Mouse (Mus musculus) spleen, adult 2 months (tissue): ENCODE measurements at regions not wholly inside any gene's neighbourhood (a gene's known extent, or its start where the extent isn't known, plus 50 kb on each side); places are given as distances from the start of the nearest gene placed in this dataset.

ENCODE experiments used
- DNase-seq, 2 experiments: peaks; one replicate each; pipeline versions ENCODE4 v3.0.0 to v3.0.0-alpha.2; 2012 to 2021; ENCODE audit warnings: low spot score in 2 of 2, low read depth in 1 of 2
- H3K27ac ChIP-seq: fragments of 200-500 bp; 2 replicates; pipeline ENCODE4 v1.5.1; 2012; ENCODE audit warnings: low read length, inconsistent platforms; ENCODE audit not compliant: insufficient read depth
- H3K27me3 ChIP-seq: fragments of 200-500 bp; 2 replicates; pipeline ENCODE4 v1.6.1; 2012; ENCODE audit warnings: mild to moderate bottlenecking, moderate library complexity, low read length, inconsistent platforms; ENCODE audit not compliant: control insufficient read depth, insufficient read depth
- H3K36me3 ChIP-seq: fragments of 200-500 bp; 2 replicates; pipeline ENCODE4 v1.6.1; 2012; ENCODE audit warnings: mild to moderate bottlenecking, low read length, inconsistent platforms; ENCODE audit not compliant: control insufficient read depth, insufficient read depth
- H3K4me1 ChIP-seq: fragments of 200-500 bp; 2 replicates; pipeline ENCODE4 v1.6.1; 2011; ENCODE audit warnings: inconsistent platforms; ENCODE audit not compliant: control insufficient read depth, insufficient read depth, insufficient read length
- H3K4me3 ChIP-seq: fragments of 200-500 bp; 2 replicates; pipeline ENCODE4 v1.5.1; 2011; ENCODE audit warnings: mild to moderate bottlenecking, inconsistent platforms; ENCODE audit not compliant: insufficient read depth, insufficient read length; ENCODE audit errors: extremely low read depth
- CTCF ChIP-seq: fragments of 200-500 bp; IDR thresholded peaks from 2 replicates; pipeline ENCODE4 v1.5.1; 2011; ENCODE audit warnings: mild to moderate bottlenecking, inconsistent platforms; ENCODE audit not compliant: insufficient read depth, insufficient read length, insufficient replicate concordance; ENCODE audit errors: extremely low read depth
- POLR2A ChIP-seq: fragments of 200-500 bp; IDR thresholded peaks from 2 replicates; pipeline ENCODE4 v1.6.1; 2011; ENCODE audit warnings: low read depth, low read length, inconsistent platforms
- WGBS: fragments of 180-500 bp; shearing (Covaris S2); methylation state at CpG from one replicate; pipeline ENCODE4 v1.1.7; 2018; 5-methylcytosine and 5-hydroxymethylcytosine counted together

- TF ChIP-seq CTCF (no peak), POLR2A (no peak)
- Histone ChIP-seq H3K36me3 (no peaks in the 10 kb centered on the region), H3K4me1 (no peaks in the 10 kb centered on the region), H3K27ac (no peak overlapping the region), H3K4me3 (no peak overlapping the region), H3K27me3 (no peaks in the 10 kb centered on the region)
- DNase-seq: no peak
- WGBS: 93% methylated on average over 2 of the region's 2 CpGs
Observed at GRCm38 (mm10) chr15:50524841-50525240, 3359.9 kb upstream of the Gm7489 start.

GRCm38 (mm10) chr15:50534490-50534889 lies 3350.2 kb upstream of the Gm7489 start:
- H3K36me3 ChIP-seq: no peaks in the 10 kb centered on the region
- DNase-seq: no peak
- no peaks in the 10 kb centered on the region for H3K27me3 ChIP-seq
- TF ChIP-seq POLR2A (no peak), CTCF (no peak)
- no peak overlapping the region for H3K4me3 ChIP-seq
- no peak overlapping the region for H3K27ac ChIP-seq
- WGBS: 88% methylated on average over 1 of the region's 1 CpGs
- H3K4me1 ChIP-seq: no peaks in the 10 kb centered on the region

GRCm38 (mm10) chr15:50563611-50564010 lies 3321.1 kb upstream of the Gm7489 start:
- TF ChIP-seq POLR2A (no peak), CTCF (no peak)
- Histone ChIP-seq H3K36me3 (no peaks in the 10 kb centered on the region), H3K27ac (no peak overlapping the region), H3K27me3 (no peaks in the 10 kb centered on the region), H3K4me3 (no peak overlapping the region), H3K4me1 (no peaks in the 10 kb centered on the region)
- DNase-seq: no peak
- WGBS: 82% methylated on average over 3 of the region's 3 CpGs

GRCm38 (mm10) chr15:50580811-50581210 lies 3303.9 kb upstream of the Gm7489 start:
- Histone ChIP-seq H3K27ac (no peak overlapping the region), H3K27me3 (no peaks in the 10 kb centered on the region), H3K36me3 (no peaks in the 10 kb centered on the region), H3K4me1 (no peaks in the 10 kb centered on the region), H3K4me3 (no peak overlapping the region)
- no peak for DNase-seq
- TF ChIP-seq POLR2A (no peak), CTCF (no peak)
- WGBS: 95% methylated on average over 5 of the region's 5 CpGs

- H3K27ac ChIP-seq: no peak overlapping the region
- DNase-seq: no peak
- H3K27me3 ChIP-seq: no peaks in the 10 kb centered on the region
- no peak overlapping the region for H3K4me3 ChIP-seq
- TF ChIP-seq POLR2A (no peak), CTCF (no peak)
- no peaks in the 10 kb centered on the region for H3K4me1 ChIP-seq
- no peaks in the 10 kb centered on the region for H3K36me3 ChIP-seq
Observed at GRCm38 (mm10) chr15:50583951-50584350, 3300.8 kb upstream of the Gm7489 start.

- WGBS: 81% methylated on average over 6 of the region's 6 CpGs
- H3K36me3 ChIP-seq: no peaks in the 10 kb centered on the region
Observed at GRCm38 (mm10) chr15:50585496-50585895, 3299.2 kb upstream of the Gm7489 start.

More at GRCm38 (mm10) chr15:50585496-50585895, 3299.2 kb upstream of the Gm7489 start:
- no peaks in the 10 kb centered on the region for H3K4me1 ChIP-seq
- TF ChIP-seq POLR2A (no peak), CTCF (no peak)
- DNase-seq: no peak
- H3K27me3 ChIP-seq: no peaks in the 10 kb centered on the region
- no peak overlapping the region for H3K4me3 ChIP-seq
- H3K27ac ChIP-seq: no peak overlapping the region
